Mouse (Mus musculus): ENCODE measurements around the gene Atp8a1.
A peak's percentile ranks its signal among the peaks of the same experiment; 100 is the strongest.

Atp8a1 gene

DNA sequence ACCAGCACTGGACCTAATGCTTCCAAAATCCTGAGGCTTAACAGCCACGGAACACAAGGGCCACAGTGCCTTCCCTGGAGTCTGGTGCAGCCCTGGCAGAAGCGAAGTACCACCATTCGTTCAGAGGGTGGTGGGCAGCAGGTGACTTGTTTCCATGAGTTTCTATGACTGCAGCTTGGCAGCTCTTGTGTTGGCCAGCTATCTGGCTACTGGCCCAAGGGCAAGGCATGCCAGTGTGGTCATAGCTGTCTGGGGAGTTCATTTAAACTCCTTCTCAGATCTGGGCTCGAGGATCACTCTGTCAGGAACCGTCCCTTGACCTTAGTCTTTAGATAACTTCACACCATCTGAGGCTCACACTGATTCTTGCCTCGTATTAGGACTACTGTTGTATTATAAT is 89.1 kb downstream of the Atp8a1 start:
- DNase-seq: peak in 1 of 2 experiments; percentile 16

DNA sequence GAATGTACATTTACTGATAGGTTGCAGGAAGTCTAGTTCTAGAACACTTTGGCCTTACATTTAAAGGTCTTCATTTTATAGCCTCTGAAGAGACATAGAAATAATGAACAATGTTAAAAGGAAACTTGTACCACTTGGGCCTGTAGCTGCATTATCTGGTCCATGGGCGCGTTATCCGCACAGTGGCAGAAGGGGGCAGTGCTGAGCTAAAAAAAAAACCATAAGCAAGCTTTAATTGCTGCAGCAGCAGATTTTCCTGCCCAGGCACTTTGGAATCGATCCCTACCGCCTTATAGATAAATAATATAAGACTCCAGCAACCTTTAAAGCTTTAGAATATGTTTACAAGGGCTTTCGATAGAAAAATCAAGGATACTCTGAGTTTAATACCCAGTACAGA is 91.1 kb downstream of the Atp8a1 start:
- DNase-seq: peak in 1 of 2 experiments; percentile 36

DNA sequence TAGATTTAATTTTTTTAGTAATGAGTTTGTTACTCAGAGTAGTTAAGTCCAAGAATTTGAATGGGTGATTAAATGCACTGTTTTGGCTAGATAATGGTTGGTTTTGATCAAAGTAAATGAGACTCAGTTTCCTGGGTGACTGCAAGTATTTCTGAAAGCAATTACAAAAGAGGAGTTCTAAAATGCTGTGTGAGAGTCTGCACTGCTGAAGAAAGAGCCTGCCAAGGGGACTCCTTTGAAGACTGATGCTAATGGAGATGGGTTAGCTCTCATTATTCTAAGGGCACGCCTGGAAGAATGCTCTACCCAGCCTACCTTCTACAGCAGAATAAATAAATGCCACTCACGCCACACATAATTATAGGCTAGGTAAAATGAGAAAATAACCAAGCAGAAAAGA is 94.2 kb downstream of the Atp8a1 start:
- no peak for DNase-seq

DNA sequence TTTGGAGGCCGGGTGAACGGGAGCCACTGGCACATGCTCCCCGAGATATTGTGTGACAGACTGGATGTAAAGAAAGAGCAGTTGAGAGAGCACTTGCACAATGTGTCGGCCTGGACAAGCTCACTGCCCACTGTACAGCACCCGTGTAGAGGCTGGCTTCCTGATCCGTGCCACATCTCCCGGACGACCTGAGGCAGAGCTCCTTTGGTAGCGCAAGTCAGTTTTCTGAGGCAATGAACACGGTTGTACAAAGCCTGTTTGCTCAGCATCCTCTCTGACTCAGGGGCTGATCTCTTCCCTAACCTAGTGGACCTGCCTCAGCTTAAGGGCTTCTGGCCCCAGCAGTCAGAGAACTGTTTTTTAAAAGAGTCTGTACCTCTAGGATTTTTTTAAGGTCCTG is 94.6 kb downstream of the Atp8a1 start:
- no peak for DNase-seq

DNA sequence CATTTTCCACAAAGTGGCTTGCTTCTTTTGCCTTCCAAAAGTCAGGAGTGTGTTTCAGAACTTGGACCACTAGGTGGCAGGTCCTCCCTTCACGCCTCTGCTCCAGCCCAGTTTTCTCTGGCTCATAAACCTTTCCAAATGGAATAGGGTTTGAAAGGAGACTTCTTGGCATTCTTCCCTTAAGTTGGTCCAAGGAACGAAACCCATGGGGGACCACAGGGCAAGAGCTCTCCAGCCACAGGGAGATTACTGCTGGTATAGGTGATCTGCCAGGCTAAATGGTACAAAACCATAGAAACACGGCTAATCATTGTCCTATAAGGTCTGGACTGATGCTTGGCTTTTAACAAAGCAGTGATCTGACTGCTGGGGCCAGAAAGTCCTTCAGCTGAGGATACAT is 95.2 kb downstream of the Atp8a1 start:
- peak; percentile 22 to 53 for DNase-seq

DNA sequence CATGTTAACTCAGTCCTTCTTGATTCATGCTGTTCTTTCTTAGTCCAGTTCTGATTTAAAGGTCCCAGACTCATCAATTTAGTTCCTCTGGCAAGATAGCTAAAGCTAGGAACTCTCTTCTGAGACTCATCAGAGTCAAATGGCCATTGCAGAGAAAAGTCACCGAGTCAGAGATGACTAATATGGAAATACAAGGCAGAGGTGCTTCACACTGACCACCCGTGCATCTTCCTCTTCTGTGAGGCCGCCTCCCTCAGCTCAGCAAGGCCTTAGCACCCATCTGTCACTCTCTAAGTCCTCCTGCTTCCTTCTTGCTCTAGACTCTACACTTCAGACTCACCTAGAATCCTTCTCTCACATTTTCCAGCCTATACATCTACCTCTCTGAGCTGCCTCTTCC is 108.0 kb downstream of the Atp8a1 start:
- DNase-seq: no peak

DNA sequence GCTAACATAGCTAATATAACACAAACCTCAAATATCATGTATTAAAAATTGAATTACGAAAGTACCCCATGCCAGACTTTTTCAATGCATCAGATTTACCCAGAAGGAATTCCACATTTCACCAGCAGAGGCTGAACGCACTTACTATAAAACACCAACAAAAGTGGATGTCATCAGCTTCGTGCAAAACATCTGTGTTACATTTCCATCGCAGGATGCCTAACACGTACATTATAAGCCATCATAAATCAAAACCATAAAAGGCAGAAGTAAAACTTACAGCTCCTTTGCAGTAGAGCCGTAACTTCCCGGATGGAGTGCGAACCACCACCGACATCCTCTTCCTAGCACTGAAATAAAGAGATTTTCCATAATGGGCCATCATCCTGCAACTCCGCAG is 109.1 kb downstream of the Atp8a1 start:
- DNase-seq: no peak

DNA sequence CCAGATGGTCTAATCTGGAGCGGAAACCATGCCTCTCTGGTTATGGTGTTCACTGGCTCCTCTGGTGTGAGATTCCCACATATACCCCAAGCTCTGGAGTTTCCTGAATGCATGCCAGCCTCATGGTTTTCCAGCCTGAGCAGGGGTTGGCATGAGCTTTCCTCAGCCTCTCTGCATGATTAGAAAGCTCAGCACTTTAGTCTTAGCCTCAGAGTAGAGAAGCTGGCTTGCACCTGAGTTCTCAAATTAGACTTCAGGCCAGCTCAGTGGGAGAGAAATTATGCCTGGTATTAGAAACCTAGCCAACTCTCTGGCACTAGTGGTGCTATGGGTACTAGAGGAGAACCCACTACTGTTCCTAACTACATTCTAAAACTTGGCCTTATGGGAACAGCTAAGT is 111.5 kb downstream of the Atp8a1 start:
- DNase-seq: no peak

DNA sequence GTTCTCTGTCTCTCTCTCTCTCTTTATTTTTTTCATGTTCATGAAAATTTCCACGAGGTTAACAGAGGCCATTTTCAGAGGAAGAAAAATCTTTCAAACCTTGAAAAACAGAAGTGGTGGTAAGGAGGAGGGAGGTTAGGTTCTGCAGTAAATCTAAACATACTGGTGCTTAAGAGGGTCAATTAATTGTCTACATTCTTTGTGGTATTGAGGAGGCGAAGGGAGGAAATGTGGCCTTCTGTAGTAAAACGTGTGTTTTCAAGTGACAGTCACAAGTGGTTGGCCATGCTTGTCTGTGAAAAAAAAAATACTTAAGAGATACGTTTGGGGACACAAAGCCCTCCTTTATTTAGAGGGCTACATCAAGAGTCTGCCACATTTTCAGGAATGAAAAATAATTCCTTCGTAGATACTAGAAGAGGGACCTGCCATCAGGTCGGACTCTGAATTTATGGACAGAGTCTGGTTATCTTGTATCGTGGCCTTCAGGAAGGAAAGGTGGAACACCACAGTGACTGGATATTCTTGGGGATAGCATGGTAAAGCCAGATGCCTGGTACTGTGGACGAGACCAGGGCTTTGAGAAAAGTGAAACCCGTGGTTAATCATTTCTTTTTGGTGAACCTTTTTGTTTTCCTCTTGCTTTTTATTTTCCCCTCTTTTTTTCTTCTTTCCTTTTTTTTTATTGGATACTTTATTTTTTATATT is 113.5 kb downstream of the Atp8a1 start:
- DNase-seq: no peak

DNA sequence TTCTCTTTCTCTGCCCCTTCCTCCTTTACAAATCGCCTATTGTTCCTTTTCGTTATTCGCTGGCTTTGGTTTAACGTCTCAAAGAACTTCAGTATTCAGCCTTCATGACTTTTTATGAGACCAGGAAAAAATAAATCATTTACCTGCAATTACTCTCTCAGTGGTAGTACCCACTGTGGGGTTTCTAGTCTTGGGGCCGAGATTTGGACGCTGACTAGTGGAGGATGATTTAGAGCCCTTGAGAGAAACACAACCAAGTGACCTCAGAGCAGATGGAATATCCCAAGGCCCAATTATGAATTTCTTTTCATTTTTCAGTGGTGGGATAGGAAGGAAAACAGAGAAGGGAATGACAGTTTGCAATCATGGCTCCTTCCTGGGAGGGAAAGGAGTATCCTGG is 114.1 kb downstream of the Atp8a1 start:
- DNase-seq: no peak

DNA sequence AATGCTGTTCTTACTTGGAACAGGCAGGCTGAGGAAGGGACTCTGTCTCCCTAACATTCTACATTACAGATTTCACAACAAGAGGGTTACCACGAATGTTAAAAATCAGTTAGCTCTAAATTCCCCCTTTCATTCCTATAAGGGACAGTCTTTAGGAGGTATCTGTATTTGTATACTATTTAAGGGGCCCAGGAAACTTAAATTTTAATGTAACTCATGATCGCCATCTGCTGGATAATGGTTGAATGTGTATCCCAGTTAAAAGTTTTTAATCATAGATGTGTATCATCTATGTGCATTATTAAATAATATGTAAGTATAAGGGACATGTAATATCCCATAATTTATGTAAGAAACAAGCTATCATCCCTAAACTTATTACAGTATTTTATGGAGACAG is 119.5 kb downstream of the Atp8a1 start:
- DNase-seq: no peak

DNA sequence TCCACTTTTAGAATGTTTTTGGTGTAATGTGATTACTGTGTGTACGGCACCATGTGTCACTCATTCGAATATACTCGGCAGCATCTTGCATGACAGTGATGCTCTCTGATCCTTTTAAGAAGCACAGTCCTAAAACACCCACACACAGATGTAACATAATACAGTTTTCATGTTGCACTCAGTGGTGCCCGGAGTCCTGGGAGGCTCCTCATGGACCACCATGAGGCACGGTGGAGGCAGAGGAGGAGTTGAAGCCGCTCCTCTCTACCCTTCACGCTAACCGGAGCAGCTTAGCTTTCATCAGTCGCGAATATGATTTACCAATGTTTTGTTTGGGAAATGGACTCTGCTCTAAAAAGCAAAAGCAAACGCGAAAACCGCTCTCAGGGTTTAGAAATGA is 120.4 kb downstream of the Atp8a1 start:
- DNase-seq: no peak

DNA sequence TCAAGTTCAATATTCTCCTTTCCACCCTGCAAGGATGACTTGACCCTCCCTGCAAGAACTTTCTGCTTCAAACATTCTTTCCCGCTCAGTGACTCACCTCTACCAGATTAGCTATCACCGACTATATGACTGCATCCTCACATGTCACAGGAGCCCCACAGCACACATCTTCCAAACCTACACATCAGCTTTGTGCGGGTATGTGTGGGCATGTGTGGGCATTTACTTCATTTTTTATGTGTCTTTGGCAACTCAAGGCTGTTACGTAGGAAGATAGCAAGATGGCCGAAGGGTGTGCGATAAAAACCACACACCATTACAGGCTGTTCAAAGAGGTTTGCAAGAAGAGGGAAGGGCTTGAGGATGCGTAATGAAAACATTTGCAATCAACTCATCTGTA is 145.6 kb downstream of the Atp8a1 start:
- DNase-seq: no peak

DNA sequence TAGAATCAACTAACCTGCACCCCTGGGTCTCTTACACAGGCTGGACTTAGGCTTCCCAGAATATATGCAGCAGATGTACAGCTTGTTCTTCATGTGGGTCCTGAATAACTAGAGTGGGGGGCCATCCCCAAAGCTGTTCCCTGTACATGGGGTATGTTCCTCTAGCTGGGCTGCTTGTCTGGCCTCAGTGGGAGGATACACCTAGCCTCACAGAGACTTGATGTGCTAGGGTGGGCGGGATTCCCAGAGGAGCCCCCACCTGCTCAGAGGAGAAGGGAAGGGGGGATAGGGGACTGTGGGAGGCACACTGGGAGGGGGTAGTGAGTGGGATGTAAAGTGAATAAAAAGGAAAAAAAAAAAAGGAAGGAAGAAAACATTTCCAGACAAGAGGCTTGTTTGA is 147.8 kb downstream of the Atp8a1 start:
- no peak for DNase-seq

DNA sequence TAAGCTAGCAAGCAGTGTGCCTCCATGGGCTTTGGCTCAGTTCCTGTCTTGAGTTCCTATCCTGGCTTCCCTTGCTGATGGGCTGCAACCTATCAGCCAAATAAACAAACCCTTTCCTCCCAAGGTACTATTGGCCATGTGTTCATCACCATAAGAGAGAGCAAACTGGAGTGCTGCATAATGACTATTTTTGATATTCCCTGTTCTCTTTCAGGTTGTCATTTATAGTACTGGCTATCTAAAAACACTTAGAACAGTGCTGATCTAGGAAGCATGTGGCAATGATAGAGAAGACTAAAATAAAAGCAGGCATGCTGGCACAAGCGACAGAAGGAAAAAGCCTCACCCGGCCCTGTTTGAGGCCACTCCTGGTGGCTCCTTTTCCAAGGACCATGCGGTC is 149.1 kb downstream of the Atp8a1 start:
- no peak for DNase-seq

DNA sequence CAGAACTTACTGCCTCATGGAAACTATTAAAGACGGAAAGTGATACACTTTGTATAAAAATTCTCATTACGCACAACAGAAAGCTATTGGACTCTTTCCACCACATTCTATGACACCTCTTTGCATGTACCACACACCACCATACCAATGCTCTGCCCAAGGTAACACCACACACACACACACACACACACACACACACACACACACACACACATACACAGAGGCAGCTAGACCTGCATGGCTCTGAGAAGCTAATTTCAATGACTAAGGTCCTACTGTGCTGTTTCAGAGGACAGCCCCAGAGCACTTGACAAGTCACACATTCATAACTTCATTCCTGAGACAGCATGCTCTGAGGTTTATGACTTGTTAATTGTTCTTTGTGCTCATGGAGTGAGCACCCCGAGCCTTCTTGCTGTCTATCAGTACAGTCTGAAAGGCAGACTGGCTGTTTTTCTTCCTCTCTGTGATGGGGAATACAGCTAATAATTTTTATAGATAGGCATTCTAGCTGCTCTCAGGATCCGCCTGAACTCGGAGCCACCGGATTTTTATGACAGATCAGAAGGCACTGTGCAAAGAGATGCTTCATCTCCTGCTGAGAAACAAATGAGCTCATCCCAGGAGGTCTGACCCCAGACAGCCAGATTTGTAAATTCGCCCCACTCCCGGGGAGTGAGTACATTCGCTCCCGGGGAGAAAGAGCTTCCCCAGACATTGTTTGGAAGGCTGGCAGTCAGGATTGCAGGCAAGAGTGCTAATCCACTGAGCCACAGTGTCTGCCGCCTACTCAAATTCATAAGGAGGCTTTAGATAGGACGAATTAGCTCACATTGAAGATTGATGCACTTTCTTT is 150.3 kb downstream of the Atp8a1 start:
- DNase-seq: no peak

DNA sequence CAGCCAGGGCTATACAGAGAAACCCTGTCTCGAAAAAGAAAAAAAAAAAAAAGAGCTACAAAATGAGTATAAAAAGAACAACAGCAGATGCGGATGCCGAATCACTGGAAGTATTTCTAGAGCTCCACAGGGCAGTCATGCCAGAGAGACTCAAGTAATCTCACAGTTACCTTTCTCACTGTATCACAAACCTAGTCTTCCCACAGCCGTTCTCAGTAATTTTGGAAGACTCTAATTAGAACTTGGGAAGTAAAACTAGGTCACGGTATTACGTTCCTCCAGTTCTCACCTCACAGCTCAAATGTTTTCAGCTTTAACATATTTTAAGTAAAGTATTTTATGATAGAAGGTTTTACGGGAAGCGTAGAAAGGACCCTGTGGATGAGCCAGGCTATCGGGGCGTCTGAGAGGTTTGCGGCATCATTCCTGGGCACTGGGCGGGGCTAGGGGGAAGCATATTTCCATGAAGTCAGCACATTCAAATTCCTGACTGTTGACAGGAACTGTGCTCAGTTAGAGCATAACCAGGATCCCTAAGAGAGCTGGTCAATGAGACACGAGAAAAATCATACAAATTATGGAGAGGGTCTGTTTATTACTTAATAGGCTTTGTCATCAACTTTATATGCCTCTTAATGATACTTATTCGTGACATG is 152.1 kb downstream of the Atp8a1 start:
- DNase-seq: no peak

DNA sequence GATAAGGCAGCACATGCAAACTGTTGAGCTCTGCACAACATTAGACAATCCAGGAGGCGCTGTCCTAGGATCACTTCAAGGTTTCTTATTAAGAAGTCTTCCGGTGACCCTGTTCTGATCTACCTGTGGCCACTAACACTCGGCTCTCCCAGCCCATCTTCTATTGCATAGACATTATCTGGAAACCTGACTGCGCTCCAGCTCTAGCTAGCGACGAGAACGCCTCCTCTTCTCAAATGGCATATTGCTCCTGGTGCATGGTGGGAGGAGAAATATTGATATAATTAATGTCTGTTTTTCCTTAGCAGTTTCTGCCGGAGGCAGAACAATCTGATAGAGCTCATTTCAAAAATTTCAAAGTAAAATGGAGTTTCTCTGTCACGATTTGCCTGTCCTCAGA is 156.9 kb downstream of the Atp8a1 start:
- DNase-seq: no peak

DNA sequence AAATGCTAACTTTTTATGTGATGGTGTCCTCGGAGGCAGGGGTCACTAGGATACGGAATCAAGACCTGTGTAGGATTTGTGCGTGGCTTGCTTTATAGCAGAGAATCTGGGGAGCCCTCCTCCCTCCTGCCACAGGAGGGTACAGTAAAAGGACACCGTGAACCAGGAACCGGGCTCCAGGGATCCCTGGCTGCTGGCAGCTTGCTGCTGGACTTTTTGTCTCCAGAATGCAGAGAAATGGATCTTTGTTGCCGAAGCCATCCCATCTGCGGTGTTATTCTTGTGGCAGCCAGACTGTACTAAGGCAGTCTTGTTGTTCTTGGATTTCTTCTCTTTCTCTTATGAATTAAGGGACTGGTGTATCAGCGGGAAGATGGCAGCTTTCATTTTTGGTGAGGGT is 159.2 kb downstream of the Atp8a1 start:
- no peak for DNase-seq

DNA sequence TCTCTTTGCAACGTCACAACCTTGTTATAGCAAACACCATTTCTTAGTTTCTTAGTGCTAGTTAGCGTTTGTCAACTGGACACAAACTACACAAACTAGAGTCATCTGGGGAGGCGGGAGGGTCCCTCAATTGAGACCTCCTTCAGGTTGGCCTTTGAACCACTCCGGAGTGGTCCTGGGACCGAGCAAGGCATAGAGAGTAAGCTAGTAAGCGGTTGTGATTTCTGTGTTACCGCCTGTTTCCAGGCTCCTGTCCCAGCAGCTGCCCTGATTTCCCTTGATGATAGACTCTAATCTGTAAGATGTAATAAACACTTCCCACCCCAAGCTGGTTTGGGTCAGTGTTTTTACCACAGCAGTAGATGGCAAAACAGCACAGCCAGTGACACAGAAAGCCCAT is 161.3 kb downstream of the Atp8a1 start:
- no peak for DNase-seq

DNA sequence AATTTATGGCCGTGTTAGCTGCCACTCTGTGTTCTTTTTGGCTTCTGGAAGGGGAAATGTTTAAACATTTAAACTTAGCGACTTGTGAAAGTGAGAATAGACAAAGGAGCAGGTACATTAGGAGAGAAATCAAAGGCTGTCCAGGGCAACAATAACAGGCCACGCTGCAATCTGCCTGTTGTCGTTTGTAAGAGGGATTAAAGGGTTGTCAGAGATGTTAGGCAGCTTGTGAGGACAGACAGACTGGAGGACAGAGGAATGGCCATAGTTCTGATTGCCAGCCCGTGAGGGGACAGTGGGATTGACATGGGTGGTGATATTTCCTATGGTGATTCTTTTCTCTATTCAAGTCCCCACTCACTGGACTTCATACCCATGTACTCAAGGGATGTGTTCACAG is 161.8 kb downstream of the Atp8a1 start:
- no peak for DNase-seq

DNA sequence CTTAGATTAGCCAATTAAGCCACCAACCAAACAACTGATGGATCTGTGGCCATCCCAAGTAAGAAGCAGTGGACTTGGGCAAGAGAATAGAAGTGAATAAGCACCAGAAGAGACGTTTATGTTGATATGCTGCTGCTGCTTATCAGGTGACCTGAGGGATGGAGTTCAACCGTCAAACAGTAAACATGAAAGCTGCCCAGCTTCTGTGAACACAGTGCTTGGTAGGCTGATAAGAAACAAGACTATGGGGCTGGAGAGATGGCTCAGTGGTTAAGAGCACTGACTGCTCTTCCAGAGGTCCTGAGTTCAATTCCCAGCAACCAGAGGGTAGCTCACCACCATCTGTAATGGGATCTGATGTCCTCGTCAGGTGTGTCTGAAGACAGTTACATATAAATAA is 168.4 kb downstream of the Atp8a1 start:
- DNase-seq: no peak

DNA sequence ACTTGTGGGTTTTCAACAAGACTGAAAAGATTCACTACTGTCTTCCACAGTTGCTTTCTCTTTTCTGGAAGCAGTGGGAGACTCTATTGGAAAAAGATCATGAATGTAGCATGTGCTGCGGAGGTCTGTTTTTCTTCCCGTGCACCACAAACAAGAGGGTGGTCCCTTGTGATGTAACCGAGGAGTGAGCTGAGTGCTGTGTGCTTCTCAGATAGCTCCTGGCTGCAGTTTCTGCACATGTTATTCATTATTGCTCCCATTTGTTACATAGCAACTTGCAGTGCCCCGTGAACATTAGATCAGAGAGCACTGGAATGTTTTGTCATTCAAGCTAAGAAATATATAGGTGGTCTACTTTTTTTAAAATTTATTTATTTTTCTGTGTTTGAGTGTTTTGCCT is 174.2 kb downstream of the Atp8a1 start:
- no peak for DNase-seq

DNA sequence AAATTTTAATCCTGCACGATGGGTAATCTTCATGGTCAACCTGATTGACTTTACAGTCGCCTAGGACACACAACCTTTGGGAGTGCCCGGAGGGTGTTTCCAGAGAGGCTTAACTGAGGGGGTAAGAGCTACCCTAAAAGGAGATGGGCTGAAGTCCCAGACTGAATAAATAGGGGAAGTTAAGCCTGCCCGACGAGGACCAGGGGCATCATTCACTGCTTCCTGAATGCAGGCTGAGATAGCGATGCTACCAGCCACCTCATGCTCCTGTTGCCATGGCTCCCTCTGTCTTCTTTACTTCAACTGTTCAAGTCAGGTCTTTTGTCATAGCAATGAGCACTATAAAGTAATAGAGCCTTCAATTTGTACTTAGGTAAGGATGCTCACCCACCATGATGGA is 177.1 kb downstream of the Atp8a1 start:
- DNase-seq: no peak
